Mouse (Mus musculus): ENCODE measurements around the gene Erg28.
A peak's percentile ranks its signal among the peaks of the same experiment; 100 is the strongest.

Erg28 gene

DNA sequence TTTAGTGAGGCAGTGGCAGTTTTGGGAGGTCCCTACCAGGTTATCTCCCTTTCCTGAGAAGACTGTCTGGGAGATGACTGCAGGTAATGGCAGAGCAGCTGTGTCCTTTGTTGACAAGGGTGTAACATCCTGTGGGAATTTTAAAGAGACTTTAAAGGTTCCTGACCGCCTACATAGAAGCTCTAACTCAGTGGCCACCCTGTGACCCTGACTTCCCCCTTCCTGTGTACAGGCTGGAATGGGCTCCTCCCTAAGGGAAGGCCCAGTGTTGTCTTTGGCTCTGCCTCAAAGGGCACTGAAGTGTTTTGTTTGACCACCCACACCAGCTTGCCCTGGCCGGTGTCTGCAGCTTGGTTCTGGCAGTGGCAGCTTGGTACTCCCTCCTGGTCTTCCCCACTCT, 10.8 kb downstream of the Erg28 start:
- DNase-seq (ENCODE audit: low spot score in 2 of 2), result no peak

DNA sequence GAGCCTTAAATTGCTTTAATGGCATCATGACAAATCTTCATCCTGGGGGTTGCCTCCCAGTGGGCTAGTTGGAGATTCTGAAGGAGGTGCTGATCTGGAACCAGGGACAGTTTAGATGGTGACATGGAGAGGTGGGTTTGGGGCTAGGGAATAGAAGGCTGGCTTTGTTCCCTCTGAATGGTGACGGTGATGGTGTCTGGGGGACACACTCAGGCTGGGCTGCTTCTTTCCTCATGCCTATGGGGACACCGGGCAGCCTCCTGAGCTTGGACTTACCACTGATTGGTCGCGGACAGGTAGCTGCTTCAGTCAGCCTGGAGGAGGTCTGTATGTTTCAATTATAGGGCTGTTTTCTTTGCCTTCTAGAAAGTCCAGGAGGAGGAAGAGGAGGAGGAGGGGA, 12.7 kb downstream of the Erg28 start:
- DNase-seq (ENCODE audit: low spot score in 2 of 2), result no peak

DNA sequence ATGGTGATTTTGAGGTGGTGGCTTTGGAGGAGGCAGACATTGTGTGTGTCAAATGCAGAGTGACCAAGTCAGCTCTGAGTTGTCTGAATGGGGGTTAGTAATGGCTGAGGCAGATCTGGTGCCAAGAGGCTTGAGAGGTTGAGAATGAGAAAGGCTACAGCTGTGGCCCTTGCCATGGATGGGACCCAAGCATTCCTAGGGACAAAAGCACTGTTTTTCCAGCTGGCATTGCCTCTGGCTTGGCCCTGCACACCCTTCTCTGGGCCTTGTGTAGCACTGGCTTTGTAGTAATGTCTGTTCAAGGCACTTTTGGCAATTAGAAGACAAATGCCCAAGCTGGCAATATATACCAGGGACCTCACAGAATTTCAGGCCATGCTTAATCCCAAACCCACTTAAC, 13.4 kb downstream of the Erg28 start:
- no peak for DNase-seq (ENCODE audit: low spot score in 2 of 2)

DNA sequence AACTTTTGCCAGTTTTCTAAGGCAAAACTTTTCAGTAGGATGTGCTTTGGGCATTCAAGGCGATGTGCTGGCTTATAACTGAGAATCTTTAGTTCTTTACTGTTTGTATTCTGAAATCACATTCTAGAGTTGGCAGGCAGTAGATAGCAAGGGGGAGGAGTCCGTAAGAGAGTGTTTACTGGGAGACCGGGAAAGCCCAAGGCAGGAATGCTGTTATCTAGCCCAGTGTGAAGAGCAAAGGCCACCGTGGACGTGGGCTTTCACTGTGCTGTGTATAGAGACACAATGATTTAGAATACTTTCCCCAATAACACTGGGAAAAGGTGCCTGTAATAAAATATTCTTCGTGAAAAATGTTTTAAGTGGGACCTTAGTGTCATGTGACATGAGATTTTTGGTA, 14.6 kb downstream of the Erg28 start:
- no peak for DNase-seq (ENCODE audit: low spot score in 2 of 2)

DNA sequence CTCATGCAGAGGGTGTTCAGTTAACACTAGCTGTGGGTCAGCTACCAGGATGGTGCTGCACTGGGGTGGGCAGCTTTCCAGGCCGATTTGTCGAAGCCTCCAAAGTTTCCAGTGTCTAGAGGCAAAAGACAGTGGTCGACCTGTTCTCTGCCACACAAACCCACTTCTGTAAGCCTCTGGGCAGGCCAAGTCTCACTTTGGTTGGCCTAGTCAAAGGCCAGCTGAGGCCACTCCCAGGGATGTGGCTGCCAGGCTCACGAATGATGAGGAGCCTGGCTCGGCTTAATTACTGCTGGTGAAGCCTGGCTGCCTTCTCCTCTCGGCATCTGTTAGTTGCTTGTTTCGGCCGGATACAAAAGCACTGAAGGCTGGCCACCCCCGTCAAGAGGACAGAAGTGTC, 24.3 kb downstream of the Erg28 start:
- peak in 1 of 2 experiments; percentile 29 for DNase-seq (ENCODE audit: low spot score in 2 of 2)

DNA sequence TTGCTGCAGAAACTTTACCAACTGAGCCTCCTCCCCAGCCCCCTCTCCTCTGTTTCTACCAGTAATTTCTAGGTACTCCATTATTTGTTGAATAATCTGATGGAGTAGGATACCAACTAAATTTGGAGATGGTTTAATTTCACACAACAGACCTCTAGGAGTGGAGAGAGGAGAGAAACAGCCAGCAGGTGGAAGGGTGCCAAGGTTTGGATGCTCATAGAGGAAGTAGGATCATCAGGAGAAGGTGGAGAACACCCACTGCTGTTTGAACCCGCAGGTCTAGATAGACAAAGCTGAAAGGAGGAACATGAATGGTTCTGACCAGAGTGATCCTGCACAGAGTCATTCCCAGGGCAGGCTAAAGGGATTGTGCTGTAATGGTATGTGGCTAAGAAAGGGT, 28.8 kb downstream of the Erg28 start:
- no peak for DNase-seq (ENCODE audit: low spot score in 2 of 2)

DNA sequence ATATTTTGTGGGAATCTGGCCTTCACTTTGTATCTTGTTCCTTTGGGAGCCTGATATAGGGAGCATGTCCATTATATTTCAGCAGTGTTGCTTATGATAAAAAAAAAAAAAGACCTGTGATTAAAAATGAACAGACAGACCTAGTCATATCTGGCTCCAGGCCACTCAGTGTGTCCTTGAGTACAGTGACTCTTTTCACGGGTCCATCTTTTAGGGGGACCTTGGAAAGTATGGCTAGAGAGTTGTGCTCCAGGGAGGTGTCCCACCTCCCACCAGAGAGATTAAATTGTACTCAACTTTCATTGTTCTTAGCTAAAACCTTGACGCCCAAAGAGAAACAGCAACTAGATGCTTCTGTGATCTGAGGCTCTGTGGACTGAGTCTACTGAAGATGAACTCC, 30.3 kb downstream of the Erg28 start:
- no peak for DNase-seq (ENCODE audit: low spot score in 2 of 2)

DNA sequence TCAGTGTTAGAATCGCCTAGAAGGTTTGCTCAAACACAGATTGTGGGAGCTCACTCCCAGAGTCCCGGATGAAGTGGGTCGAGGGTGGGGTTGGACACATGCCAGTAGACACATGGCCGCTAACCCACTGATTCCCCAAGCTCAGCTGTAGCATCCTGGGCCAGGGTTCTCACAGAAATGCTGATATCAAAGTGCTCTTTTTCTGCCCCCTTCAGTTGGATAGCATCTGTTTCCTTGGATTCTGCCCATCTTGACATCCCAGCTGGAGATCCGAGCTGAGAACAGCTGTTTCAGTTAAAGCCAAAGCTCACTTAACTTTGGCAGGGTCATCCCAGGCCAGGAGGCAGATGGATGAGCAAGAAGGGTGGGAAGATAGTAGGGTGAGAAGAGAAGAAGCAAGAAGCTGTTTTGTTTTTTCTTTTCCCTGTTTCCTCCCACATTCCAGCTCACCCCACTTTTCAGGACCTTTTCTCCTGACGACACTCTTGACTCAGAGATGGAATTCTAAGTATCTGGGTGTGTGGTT, 31.5 kb downstream of the Erg28 start:
- peak; percentile 34 to 44 for DNase-seq (ENCODE audit: low spot score in 2 of 2)

DNA sequence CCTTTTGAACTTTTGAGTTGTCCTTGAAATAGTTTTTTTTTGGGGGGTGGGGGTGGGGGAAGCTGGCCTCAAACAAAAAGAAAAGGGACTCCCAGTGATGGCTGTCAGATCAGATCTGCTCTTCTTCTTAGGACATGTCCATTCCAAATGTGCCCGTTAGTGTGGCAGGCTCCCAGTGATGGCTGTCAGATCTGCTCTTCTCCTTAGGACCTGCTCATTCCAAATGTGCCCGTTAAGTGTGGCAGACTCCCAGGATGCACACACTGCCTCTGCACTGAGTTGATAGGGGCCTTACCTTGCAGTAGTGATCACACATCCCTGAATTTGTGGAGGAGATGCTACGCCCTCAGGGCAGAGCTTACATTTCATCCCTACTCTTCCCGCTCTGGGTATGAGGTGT, 32.2 kb downstream of the Erg28 start:
- no peak for DNase-seq (ENCODE audit: low spot score in 2 of 2)

DNA sequence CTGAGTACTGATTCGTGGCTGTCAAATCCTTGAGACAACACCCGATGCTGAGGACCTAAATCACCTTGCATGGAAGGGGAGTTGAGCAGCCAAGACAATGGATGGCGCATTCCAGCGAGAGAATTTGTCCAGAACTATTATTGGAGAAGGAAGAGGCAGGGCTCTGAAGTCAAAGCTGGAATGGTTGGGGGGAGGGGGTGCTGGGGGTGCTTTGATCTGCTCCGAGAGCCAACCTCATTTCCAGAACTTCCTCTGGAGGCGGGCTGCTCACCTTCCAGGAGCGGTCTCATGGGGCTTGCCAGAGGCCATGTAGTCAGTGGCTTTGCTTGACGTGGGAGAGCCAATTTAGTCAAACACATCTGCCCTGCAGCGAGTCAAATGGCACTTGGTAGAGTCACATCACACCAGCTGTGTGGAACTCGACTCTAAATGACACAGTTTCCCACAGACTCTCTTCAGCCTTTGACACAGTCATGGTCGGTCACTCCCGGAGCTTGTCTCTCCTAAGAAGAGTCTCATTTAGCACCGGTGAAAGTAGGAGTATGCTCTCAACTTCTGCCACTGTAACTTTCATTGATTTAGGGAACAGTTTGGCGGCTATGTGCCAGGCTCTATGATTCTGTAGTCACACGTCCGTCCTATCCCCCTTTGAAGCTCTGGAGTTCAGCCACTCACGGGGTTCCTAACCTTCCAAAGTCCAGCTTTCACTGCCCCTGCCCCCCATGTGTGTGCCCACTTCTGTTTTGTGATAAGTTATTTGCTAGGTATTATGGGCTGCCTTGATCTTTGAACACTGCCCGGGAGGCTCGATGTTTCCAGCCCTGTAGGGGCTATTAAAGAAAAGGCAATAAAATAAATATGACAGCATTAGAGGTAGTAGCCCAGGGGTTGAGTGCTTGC, 39.2 kb downstream of the Erg28 start:
- no peak for DNase-seq (ENCODE audit: low spot score in 2 of 2)

DNA sequence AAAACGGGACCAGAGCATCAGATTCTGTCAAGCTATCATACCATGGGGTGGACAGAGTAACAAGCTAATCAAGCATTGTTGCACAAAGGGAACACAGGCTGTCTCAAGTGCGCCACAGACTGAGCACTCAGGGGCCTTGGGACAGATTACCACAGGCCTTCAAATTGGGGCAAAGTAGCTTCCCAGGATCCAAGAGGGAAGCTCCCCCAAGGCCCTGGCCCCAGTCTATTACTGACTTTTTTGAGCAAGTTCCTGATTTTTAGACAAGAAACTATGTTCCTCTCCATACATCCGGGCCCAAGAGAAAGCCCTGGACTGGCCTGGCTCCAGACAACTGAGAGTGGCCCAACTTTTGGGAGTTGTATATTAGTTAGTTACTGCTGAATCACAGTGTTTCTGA, 42.7 kb downstream of the Erg28 start:
- no peak for DNase-seq (ENCODE audit: low spot score in 2 of 2)

DNA sequence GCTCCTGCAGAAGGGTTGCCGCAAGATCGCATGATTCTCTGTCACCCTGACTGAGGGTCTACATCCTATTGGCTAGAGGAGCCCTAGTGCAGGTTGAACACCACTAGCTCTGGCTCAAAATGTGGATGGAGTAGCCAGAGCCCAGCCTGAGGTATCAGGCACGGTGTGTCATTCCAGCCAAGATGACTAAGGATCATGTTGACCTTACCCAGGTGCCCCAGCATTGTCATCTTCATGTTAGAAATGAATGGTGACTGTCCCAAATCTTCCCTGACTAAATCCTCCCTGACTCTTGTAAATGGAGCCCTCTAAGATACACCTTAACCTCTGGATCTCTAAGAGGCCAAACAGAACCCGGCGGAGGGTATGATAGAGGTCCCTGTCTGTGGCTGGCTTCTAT, 44.6 kb downstream of the Erg28 start:
- DNase-seq (ENCODE audit: low spot score in 2 of 2), result no peak

DNA sequence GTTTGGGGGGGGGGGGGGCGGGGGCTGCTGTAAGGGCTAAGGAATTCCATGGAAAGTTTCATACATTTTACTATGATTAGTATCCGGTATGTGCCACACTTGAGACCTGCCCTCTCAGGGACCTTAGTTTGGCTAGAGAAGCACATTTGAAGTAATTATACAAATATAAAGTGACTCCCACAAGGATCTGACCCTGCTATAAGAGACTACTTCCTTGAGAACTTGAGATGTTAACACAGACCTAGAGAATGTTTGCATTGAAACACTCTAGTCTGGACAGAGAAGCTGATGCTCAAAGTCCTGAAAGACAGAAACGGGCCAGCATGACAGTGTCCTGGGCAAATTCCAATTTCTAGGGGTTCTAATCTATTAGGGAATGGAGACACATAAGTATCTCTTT, 45.4 kb downstream of the Erg28 start:
- no peak for DNase-seq (ENCODE audit: low spot score in 2 of 2)

DNA sequence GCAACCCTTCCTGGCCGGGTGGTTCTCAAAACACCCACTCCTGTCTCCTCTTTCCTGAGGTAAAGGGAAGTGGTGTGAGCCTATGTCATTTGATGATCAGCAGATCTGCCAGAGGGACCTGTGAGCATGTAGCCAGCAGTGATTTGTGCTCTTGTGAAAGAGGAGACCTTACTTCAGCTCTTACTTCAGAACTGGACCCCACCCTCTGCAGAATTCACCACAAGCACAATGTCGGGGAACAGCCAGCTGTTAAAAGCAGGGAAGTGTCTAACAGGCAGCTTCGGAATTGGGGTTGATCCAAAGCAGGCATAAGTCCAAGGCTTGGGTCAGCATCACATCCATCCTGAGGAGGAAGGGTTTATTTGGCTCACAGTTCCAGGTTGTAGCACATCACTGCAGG, 53.0 kb downstream of the Erg28 start:
- no peak for DNase-seq (ENCODE audit: low spot score in 2 of 2)

DNA sequence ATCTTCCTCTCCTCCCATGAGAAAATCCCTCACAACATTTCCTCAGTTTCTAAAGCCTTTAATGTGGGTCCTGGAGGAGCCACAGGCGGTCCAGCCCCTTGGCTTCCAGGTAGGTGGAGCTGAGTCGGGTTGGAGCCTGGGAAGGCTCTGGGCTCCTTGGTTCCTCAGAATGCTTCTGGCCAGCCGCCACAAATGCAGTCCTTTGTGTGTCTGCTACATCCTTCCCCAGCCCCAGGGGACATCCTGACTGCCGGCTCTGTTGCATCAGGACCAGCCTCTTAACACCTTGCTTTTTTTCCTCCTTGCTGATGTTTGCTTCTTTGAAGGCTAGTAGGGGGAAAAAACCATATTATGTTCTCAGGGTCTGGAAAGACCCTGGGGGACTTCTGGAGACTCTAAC, 56.6 kb downstream of the Erg28 start:
- DNase-seq (ENCODE audit: low spot score in 2 of 2), result no peak

DNA sequence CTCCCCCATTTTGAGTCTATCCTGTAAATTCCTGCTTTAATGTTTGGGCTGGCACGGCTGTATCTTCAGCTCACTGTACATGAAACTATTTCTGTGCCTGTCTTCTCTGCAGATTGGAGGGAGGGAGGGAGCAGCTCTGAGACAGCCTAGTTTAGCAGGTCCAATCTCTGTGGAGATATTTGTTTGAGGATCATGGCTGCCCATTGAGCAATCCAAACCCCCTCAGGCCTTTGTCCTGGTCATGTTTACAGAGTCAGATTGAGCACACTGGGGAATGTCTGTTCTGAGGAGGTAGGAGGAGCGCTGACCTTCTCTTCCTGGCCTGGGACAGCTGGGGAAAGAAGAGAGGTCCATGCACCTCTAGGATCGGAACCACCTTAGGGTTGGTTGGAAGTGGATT, 58.1 kb downstream of the Erg28 start:
- no peak for DNase-seq (ENCODE audit: low spot score in 2 of 2)
